Mouse (Mus musculus): ENCODE data around the gene Esrra.

DNA sequence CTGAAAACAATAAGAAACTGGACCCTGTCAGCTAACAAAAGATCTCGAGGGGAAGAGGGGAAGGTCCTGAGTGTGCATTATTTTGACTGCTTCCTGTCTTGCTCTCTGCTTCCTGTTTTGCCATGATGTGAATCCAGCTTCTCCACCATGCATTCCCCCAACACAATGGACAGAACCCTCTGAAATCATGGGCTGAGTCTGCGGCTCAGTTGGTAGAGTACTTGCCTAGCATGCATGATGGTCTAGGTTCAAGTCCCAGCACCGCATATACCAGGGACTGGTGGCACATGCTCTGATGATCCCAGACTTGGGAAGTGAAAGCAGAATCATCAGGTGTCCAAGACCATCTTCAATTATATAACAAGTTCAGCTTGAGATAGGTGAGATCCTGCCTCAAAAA is 48.9 kb downstream of the Esrra start:
- TF ChIP-seq POLR2A (IDR thresholded peaks at IDR 0.05; ENCODE audit: extremely low read depth, insufficient read depth, low read length), result no peak
- no peak for TF ChIP-seq CTCF (IDR thresholded peaks at IDR 0.05; ENCODE audit: extremely low read depth, insufficient read depth, low read length)
